Mouse (Mus musculus): ENCODE data around the gene Wdr64.

Gene Wdr64

DNA sequence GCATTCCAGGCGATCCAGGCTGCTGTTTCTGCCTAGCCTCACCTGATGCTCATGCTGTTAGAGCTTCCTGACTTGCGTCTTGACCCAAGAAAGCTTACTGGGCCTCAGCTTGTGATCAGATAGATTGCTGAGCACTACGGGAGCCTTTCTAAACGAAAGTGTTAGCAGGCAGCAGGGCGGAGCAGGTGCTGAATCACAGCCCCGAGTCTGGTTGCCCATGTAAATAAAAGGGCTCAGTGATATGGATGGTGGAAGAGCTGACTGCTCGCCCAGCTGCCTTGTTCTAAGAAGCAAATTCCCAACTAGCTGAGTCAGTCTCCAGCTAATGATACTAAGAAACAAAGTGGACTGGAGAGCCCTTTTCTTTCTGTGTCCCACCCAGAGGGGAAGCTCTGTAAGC lies 27.4 kb downstream of the Wdr64 start:
- no peak for DNase-seq

- DNase-seq: no peak
These were observed 56.4 kb downstream of the Wdr64 start for GRCm38 (mm10) chr1:175754576-175755364.

DNA sequence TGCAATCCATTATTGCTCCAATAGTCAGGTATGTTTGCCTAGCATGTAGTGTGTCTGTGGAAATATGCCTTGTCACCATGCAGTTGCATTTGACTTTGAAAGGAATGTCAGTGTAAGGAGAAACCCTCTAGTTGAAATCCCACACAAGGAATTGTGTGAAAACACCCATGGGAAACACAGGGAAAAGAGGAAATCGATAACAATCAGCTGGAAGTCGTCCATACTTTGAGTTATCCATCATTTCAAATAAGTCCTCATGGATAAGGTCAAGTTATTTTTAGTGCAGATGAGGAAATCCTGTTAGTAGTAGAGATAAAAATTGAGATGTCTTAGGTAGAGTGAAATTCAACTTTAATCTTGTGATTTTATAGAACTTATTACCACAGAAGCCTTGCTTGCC lies 96.3 kb downstream of the Wdr64 start:
- no peak for DNase-seq

GRCm38 (mm10) chr1:175808356-175808755 lies 110.0 kb downstream of the Wdr64 start:
- DNase-seq: no peak

DNA sequence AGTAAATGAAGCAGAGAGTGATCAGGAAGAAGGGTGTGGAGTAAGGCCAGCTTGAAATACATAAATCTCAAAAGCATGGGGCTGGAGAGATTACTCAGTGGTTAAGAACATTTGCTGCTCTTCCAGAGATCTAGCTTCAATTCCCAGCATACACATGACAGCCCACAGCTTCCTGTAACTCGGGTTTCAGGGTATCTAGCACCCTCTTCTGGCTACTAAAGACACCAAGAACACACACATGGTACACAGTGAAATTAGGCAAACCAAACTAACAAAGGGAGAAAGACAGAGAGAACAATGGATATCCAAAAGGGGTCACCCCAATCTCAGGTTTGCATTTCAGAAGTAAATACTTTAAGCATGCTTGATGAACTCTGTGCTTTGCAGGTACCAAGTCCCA lies 113.2 kb downstream of the Wdr64 start:
- DNase-seq: no peak

- no peak for DNase-seq
These were observed 125.5 kb downstream of the Wdr64 start for GRCm38 (mm10) chr1:175823815-175824438.

GRCm38 (mm10) chr1:175828539-175828938 lies 130.1 kb downstream of the Wdr64 start:
- no peak for DNase-seq

GRCm38 (mm10) chr1:175829220-175829619 lies 130.8 kb downstream of the Wdr64 start:
- no peak for DNase-seq

- DNase-seq: no peak
These were observed 157.1 kb downstream of the Wdr64 start for GRCm38 (mm10) chr1:175855515-175855914.

All from layer of hippocampus, adult 9-11 months (tissue).